ENCODE assay signal across 24 mouse cellular contexts in genomic region chr5:108362330-108362729, GRCm38 (mm10). TPM values are rescaled to one million over a fixed set of nuclear protein-coding genes. Genes with fewer than 3 reads are reported as not detected.
DNase-seq lines count a peak whose midpoint lies in the region; ATAC-seq and TF ChIP-seq lines count a peak whose summit lies in the region.
"Had no signal": no experiment of that assay in that cellular context is flagged by ENCODE, and none has a peak within 500 bp of the region (broad histone marks: within the 10 kb centered on the region; RNA-seq: fewer than 3 reads in every experiment).

No protein-coding gene starts in this region.

- no peak overlapping the region for H3K27ac ChIP-seq in forebrain, postnatal 0 days (ENCODE audit: low read depth, low read length)
- H3K27ac ChIP-seq in forebrain, embryonic 15.5 days (replicated peaks): no peak overlapping the region
- no peak overlapping the region for H3K27ac ChIP-seq in lung, embryonic 14.5 days (ENCODE audit: low read depth)
- no peak overlapping the region for H3K27ac ChIP-seq in ES-E14 (ENCODE audit: insufficient read depth, low read depth, low read length, poor library complexity, severe bottlenecking)
- H3K27ac ChIP-seq: limb, embryonic 10.5 days; liver, embryonic 14.5 days had no signal

- 29% methylated on average over 3 of the region's 3 CpGs for WGBS in forebrain, postnatal 0 days
- WGBS in forebrain, embryonic 15.5 days: 37% methylated on average over 3 of the region's 3 CpGs
- WGBS in lung, embryonic 14.5 days: 26% methylated on average over 3 of the region's 3 CpGs

- intact Hi-C loops in gastrocnemius, postnatal 14 days (cut with DNase I; ENCODE audit: low total_unique reads): loop anchor here (10.0 kb wide), 1 partner anchor 282 kb away; no protein-coding TSS in a partner anchor

- peak; percentile 43; the same call in 1 of the 2 replicates for TF ChIP-seq CTCF in forebrain, postnatal 0 days (IDR thresholded peaks at IDR 0.05; ENCODE audit: low read depth)
- TF ChIP-seq CTCF in lung, embryonic 14.5 days (IDR thresholded peaks at IDR 0.05; ENCODE audit: low read depth): 0 out of 2 replicates have a peak, but pooled peaks have one; percentile 8

- no peak overlapping the region for H3K4me3 ChIP-seq in forebrain, postnatal 0 days (ENCODE audit: low read depth, low read length)
- no peak overlapping the region for H3K4me3 ChIP-seq in forebrain, embryonic 15.5 days
- H3K4me3 ChIP-seq in lung, embryonic 14.5 days (ENCODE audit: low read depth, low read length): no peak overlapping the region
- no peak overlapping the region for H3K4me3 ChIP-seq in ES-E14 (ENCODE audit: insufficient read depth in 1 of 2, low read depth in 1 of 2, low read length in 2 of 2, poor library complexity in 1 of 2, severe bottlenecking in 1 of 2)
- H3K4me3 ChIP-seq: heart, embryonic 12.5 days; limb, embryonic 10.5 days had no signal

- no peak overlapping the region for H3K4me2 ChIP-seq in forebrain, postnatal 0 days (ENCODE audit: low read depth)
- no peak overlapping the region for H3K4me2 ChIP-seq in forebrain, embryonic 15.5 days (replicated peaks)
- H3K4me2 ChIP-seq in lung, embryonic 14.5 days: no peak overlapping the region
- H3K4me2 ChIP-seq: heart, embryonic 12.5 days; midbrain, embryonic 11.5 days had no signal

- H3K9me3 ChIP-seq in forebrain, postnatal 0 days (ENCODE audit: low read length): no peaks in the 10 kb centered on the region
- H3K9me3 ChIP-seq in forebrain, embryonic 15.5 days: no peaks in the 10 kb centered on the region
- H3K9me3 ChIP-seq in lung, embryonic 14.5 days (ENCODE audit: low read depth, low read length): no peaks in the 10 kb centered on the region
- H3K9me3 ChIP-seq in ES-E14 (ENCODE audit: control insufficient read depth, insufficient read depth, low read depth, low read length): no peaks in the 10 kb centered on the region
- H3K9me3 ChIP-seq: heart, embryonic 12.5 days; limb, embryonic 10.5 days had no signal

- ATAC-seq in forebrain, postnatal 0 days: peak; percentile 48
- no peak for ATAC-seq in forebrain, embryonic 15.5 days (replicated peaks)
- ATAC-seq in lung, embryonic 14.5 days (ENCODE audit: insufficient read depth): no peak
- ATAC-seq: hindbrain, embryonic 16.5 days had no signal

- H3K27me3 ChIP-seq in forebrain, postnatal 0 days (ENCODE audit: insufficient read depth, low read length): peaks cover 23% of the 10 kb centered on the region
- H3K27me3 ChIP-seq in forebrain, embryonic 15.5 days: peaks cover 37% of the 10 kb centered on the region
- peaks cover 36% of the 10 kb centered on the region for H3K27me3 ChIP-seq in lung, embryonic 14.5 days (ENCODE audit: insufficient read depth, low read length)

- peaks cover 6% of the 10 kb centered on the region; the same call in 1 of the 2 replicates for H3K4me1 ChIP-seq in forebrain, postnatal 0 days (ENCODE audit: insufficient read depth)
- H3K4me1 ChIP-seq in forebrain, embryonic 15.5 days: peaks cover 11% of the 10 kb centered on the region
- H3K4me1 ChIP-seq in lung, embryonic 14.5 days (ENCODE audit: insufficient read depth): peaks cover 6% of the 10 kb centered on the region; the same call in 1 of the 2 replicates
- no peaks in the 10 kb centered on the region; a peak in 1 of 4 replicates for H3K4me1 ChIP-seq in ES-E14 (ENCODE audit: control insufficient read depth in 2 of 2, insufficient read depth in 2 of 2, low read length in 2 of 2, poor library complexity in 1 of 2)

- in situ Hi-C loops in ES-E14 (cut with MboI; ENCODE audit: low sequenced_read_pairs in 2 of 2, unreplicated experiment in 2 of 2): no loop called here

- no peak overlapping the region for H3K9ac ChIP-seq in forebrain, postnatal 0 days
- H3K9ac ChIP-seq in forebrain, embryonic 15.5 days (replicated peaks): no peak overlapping the region
- H3K9ac ChIP-seq in lung, embryonic 14.5 days: no peak overlapping the region
- no peak overlapping the region for H3K9ac ChIP-seq in ES-E14 (ENCODE audit: insufficient read depth, low read depth, low read length, poor library complexity, severe bottlenecking)
- H3K9ac ChIP-seq: heart, embryonic 12.5 days; liver, embryonic 14.5 days had no signal

- no peaks in the 10 kb centered on the region for H3K36me3 ChIP-seq in forebrain, postnatal 0 days (ENCODE audit: insufficient read depth)
- H3K36me3 ChIP-seq in forebrain, embryonic 15.5 days: no peaks in the 10 kb centered on the region
- no peaks in the 10 kb centered on the region for H3K36me3 ChIP-seq in lung, embryonic 14.5 days (ENCODE audit: insufficient read depth)
- H3K36me3 ChIP-seq in ES-E14 (ENCODE audit: control insufficient read depth, insufficient read depth, low read length, poor library complexity, severe bottlenecking): no peaks in the 10 kb centered on the region
- H3K36me3 ChIP-seq: heart, embryonic 12.5 days; limb, embryonic 10.5 days had no signal

- DNase-seq in forebrain, postnatal 0 days: peak; percentile 26
- DNase-seq in lung, embryonic 14.5 days: peak; percentile 3
- no peak for DNase-seq in lung, adult 18-20 months
- peak; percentile 28 for DNase-seq in ES-E14 (ENCODE audit: low read depth, low spot score)
- peak; percentile 20 for DNase-seq in induced T-regulatory cell, adult 2 months (ENCODE audit: low read depth)
- DNase-seq in gastrocnemius, postnatal 14 days: no peak
- no peak for DNase-seq in ovary, adult 18-20 months (ENCODE audit: low spot score)
- DNase-seq: adrenal gland, postnatal 25 days; B cell, adult 2 months; cerebellum, adult 2 months; heart, postnatal 36 days; kidney, adult 8-10 months; lung, postnatal 36 days; right cerebral cortex, adult 18-20 months; thymus, postnatal 4 days had no signal

TF ChIP-seq in ES-E14, 5 proteins besides CTCF, POLR2A, EP300 and RAD21:
- TF ChIP-seq ZC3H11A (IDR thresholded peaks at IDR 0.05; ENCODE audit: borderline replicate concordance, low read depth, low read length) (no peak), MAFK (IDR thresholded peaks at IDR 0.05; ENCODE audit: insufficient read depth, low read depth, low read length) (no peak), CHD2 (IDR thresholded peaks at IDR 0.05; ENCODE audit: low read depth, low read length) (no peak), HCFC1 (IDR thresholded peaks at IDR 0.05; ENCODE audit: borderline replicate concordance, insufficient read depth, low read length) (no peak), ZNF384 (IDR thresholded peaks at IDR 0.05; ENCODE audit: low read depth, low read length) (no peak)

RNA-seq across cellular contexts. Expression of gene Gm42517, which starts 5.4 kb away (rescaled TPM):
- 65.7 and 66.7 TPM in 2 replicates for total RNA-seq in forebrain, postnatal 0 days (2014; rRNA removed)
- polyA plus RNA-seq in forebrain, postnatal 0 days (2015; fragmentation: Nextera tagmentation; extraction: Ambion mirVana): 5.2 and 6.2 TPM in 2 replicates
- polyA plus RNA-seq in forebrain, embryonic 15.5 days (2015; fragmentation: Nextera tagmentation; extraction: Ambion mirVana): 0.83 and 1.1 TPM in 2 replicates
- not detected in 2 replicates for polyA plus RNA-seq in lung, embryonic 14.5 days (2014; fragmentation: Nextera tagmentation; extraction: Ambion mirVana)
- 0.16 and 0.45 TPM in 2 replicates for total RNA-seq in ES-E14 (2012; rRNA removed)
- total RNA-seq in gastrocnemius, postnatal 14 days (2021): under 1 TPM in 1 of 2 experiments, not detected in 1; 0.27 TPM
- total RNA-seq: neutrophil, adult 5-6 weeks had no signal
- polyA plus RNA-seq: heart, embryonic 12.5 days; limb, embryonic 10.5 days had no signal

RNA-seq across cellular contexts. Expression of gene Pde6b, which starts 25.9 kb away (rescaled TPM):
- total RNA-seq in forebrain, postnatal 0 days (2014; rRNA removed): 0.05 TPM in 1 of 2 replicates, not detected in the other
- polyA plus RNA-seq in forebrain, postnatal 0 days (2015; fragmentation: Nextera tagmentation; extraction: Ambion mirVana): 0.12 TPM in 1 of 2 replicates, not detected in the other
- polyA plus RNA-seq in forebrain, embryonic 15.5 days (2015; fragmentation: Nextera tagmentation; extraction: Ambion mirVana): 0.20 TPM in 1 of 2 replicates, not detected in the other
- 0.12 and 0.26 TPM in 2 replicates for polyA plus RNA-seq in lung, embryonic 14.5 days (2014; fragmentation: Nextera tagmentation; extraction: Ambion mirVana)
- total RNA-seq in ES-E14 (2012; rRNA removed): 0.04 and 0.16 TPM in 2 replicates
- not detected for total RNA-seq in gastrocnemius, postnatal 14 days (2021)
- total RNA-seq: adrenal gland, postnatal 25 days; gastrocnemius, postnatal 4 days; heart, postnatal 36 days; neutrophil, adult 5-6 weeks had no signal
- polyA plus RNA-seq: hindbrain, embryonic 16.5 days; small intestine, adult 2 months had no signal

RNA-seq across cellular contexts. Expression of gene Pigg, which starts 49.9 kb away (rescaled TPM):
- total RNA-seq in forebrain, postnatal 0 days (2014; rRNA removed): 6.0 and 6.6 TPM in 2 replicates
- polyA plus RNA-seq in forebrain, postnatal 0 days (2015; fragmentation: Nextera tagmentation; extraction: Ambion mirVana): 1.2 and 2.2 TPM in 2 replicates
- polyA plus RNA-seq in forebrain, embryonic 15.5 days (2015; fragmentation: Nextera tagmentation; extraction: Ambion mirVana): 6.2 and 6.4 TPM in 2 replicates
- polyA plus RNA-seq in lung, embryonic 14.5 days (2014; fragmentation: Nextera tagmentation; extraction: Ambion mirVana): 3.4 and 3.5 TPM in 2 replicates
- total RNA-seq in ES-E14 (2012; rRNA removed): 17.8 and 21.8 TPM in 2 replicates
- 1 to 10 TPM; 3.3 to 3.4 TPM for total RNA-seq in gastrocnemius, postnatal 14 days (2021)

Comparison
In these comparisons a context has a peak if more than half of its experiments do, and no peak if none do; other contexts are left out.
1. DNase-seq: peak in forebrain, postnatal 0 days (single experiment), lung, embryonic 14.5 days (single experiment), ES-E14 (single experiment) and induced T-regulatory cell, adult 2 months (single experiment); none in lung, adult 18-20 months (0 of 2), gastrocnemius, postnatal 14 days (single experiment) and ovary, adult 18-20 months (single experiment).
2. RNA of gene Gm42517, which starts 5.4 kb away (total RNA-seq): 65.7 to 66.7 TPM in forebrain, postnatal 0 days; 0.16 to 0.45 TPM in ES-E14 and 0.27 TPM in gastrocnemius, postnatal 14 days; every median in the first group is over 10 times any median in the second.